Mouse (Mus musculus): ENCODE data around the gene Stra6l. TPM values are rescaled to one million over a fixed set of nuclear protein-coding genes. Genes with fewer than 3 reads are reported as not detected.

Stra6l gene
- polyA plus RNA-seq (2012; rRNA removed; ENCODE audit: low replicate concordance) = 0.45 and 1.2 TPM in 2 replicates

GRCm38 (mm10) chr4:45848109-45848824 is at the start of gene Stra6l:
Stra6l (plus strand) TSS chr4:45848664.

GRCm38 (mm10) chr4:45798964-45799363 is 49.5 kb upstream of the Stra6l start, which contains the start of gene Aldh1b1:
Aldh1b1 (plus strand) TSS chr4:45799022.

GRCm38 (mm10) chr4:45826275-45827040 is 22.0 kb upstream of the Stra6l start, which contains the start of gene Igfbpl1:
Igfbpl1 (minus strand) TSS chr4:45826923.

GRCm38 (mm10) chr4:45890066-45890761 is 41.8 kb downstream of the Stra6l start, which contains the start of gene Ccdc180:
Ccdc180 (plus strand) TSS chr4:45890303.

Other genes starting within 250 kb of the Stra6l start
- 1.4 and 3.8 TPM in 2 replicates for gene Aldh1b1, start 49.6 kb upstream of the Stra6l start, polyA plus RNA-seq (2012; rRNA removed; ENCODE audit: low replicate concordance)
- gene Igfbpl1, start 21.7 kb upstream of the Stra6l start, polyA plus RNA-seq (2012; rRNA removed; ENCODE audit: low replicate concordance) = 0.04 TPM in 1 of 2 replicates, not detected in the other
- gene Ccdc180, start 41.6 kb downstream of the Stra6l start, polyA plus RNA-seq (2012; rRNA removed; ENCODE audit: low replicate concordance) = 0.04 TPM in 1 of 2 replicates, not detected in the other
- 7.6 and 14.7 TPM in 2 replicates for gene Tdrd7, start 116.7 kb downstream of the Stra6l start, polyA plus RNA-seq (2012; rRNA removed; ENCODE audit: low replicate concordance)
- 0.92 and 24.9 TPM in 2 replicates for gene Tmod1, start 190.3 kb downstream of the Stra6l start, polyA plus RNA-seq (2012; rRNA removed; ENCODE audit: low replicate concordance)

All from mammary gland, adult 2 months (tissue).